22 mouse cellular contexts compared by ENCODE assay signal in genomic region chr17:72293267-72293580, GRCm38 (mm10).
DNase-seq lines count a peak whose midpoint lies in the region; ATAC-seq lines count a peak whose summit lies in the region.
"Had no signal": no experiment of that assay in that cellular context is flagged by ENCODE, and none has a peak within 500 bp of the region (broad histone marks: within the 10 kb centered on the region; RNA-seq: fewer than 3 reads in every experiment).

No protein-coding gene starts in this region.

- no peak overlapping the region for H3K9ac ChIP-seq in embryonic facial prominence, embryonic 11.5 days (replicated peaks; ENCODE audit: low read length)
- H3K9ac ChIP-seq: embryonic facial prominence, embryonic 12.5 days; heart, embryonic 13.5 days; hindbrain, embryonic 12.5 days had no signal

- no peak overlapping the region for H3K4me3 ChIP-seq in embryonic facial prominence, embryonic 11.5 days (ENCODE audit: low read depth, low read length)
- H3K4me3 ChIP-seq: embryonic facial prominence, embryonic 12.5 days; heart, embryonic 13.5 days; hindbrain, embryonic 12.5 days had no signal

- H3K27ac ChIP-seq in embryonic facial prominence, embryonic 11.5 days (replicated peaks; ENCODE audit: low read depth, low read length): no peak overlapping the region
- H3K27ac ChIP-seq: embryonic facial prominence, embryonic 12.5 days; heart, embryonic 13.5 days; hindbrain, embryonic 12.5 days had no signal

- H3K4me2 ChIP-seq in embryonic facial prominence, embryonic 11.5 days (ENCODE audit: low read depth, low read length): no peak overlapping the region
- H3K4me2 ChIP-seq: embryonic facial prominence, embryonic 12.5 days; heart, embryonic 13.5 days; hindbrain, embryonic 12.5 days had no signal

- H3K27me3 ChIP-seq in embryonic facial prominence, embryonic 11.5 days (ENCODE audit: control insufficient read depth, insufficient read depth, low read length): no peaks in the 10 kb centered on the region
- H3K27me3 ChIP-seq: embryonic facial prominence, embryonic 12.5 days; heart, embryonic 13.5 days; hindbrain, embryonic 12.5 days had no signal

- ATAC-seq in embryonic facial prominence, embryonic 11.5 days (replicated peaks; ENCODE audit: insufficient number of reproducible peaks, low FRiP score, low TSS enrichment, low read depth): no peak
- ATAC-seq: CD4-positive, CD25-positive, alpha-beta regulatory T cell, adult 4 months; hindbrain, embryonic 16.5 days; inflammation-experienced regulatory T-cells, adult 6 months; intestine, postnatal 0 days had no signal

- no peaks in the 10 kb centered on the region for H3K9me3 ChIP-seq in embryonic facial prominence, embryonic 11.5 days (replicated peaks; ENCODE audit: control insufficient read depth, low read length)
- H3K9me3 ChIP-seq: embryonic facial prominence, embryonic 12.5 days; heart, embryonic 13.5 days; hindbrain, embryonic 12.5 days had no signal

- 58% methylated on average over 3 of the region's 3 CpGs for WGBS in embryonic facial prominence, embryonic 11.5 days

- DNase-seq in embryo, embryonic 11 days: peak; percentile 11
- DNase-seq in embryo, embryonic 10 days (ENCODE audit: low spot score): no peak
- peak; percentile 36 for DNase-seq in urinary bladder, postnatal 14 days (ENCODE audit: low spot score)
- DNase-seq in urinary bladder, postnatal 4 days (ENCODE audit: low spot score in 2 of 2): no peak
- peak; percentile 12 for DNase-seq in embryonic facial prominence, embryonic 11.5 days (ENCODE audit: low spot score)
- DNase-seq in frontal cortex, postnatal 10 days (ENCODE audit: low spot score in 2 of 2): no peak
- DNase-seq in right cerebral cortex, adult 18-20 months: no peak
- DNase-seq: adrenal gland, postnatal 10 days; B cell, adult 2 months; cerebellum, adult 11-12 months; cerebellum, adult 9-10 months; cerebellum, postnatal 25 days; gastrocnemius, postnatal 25 days; heart, postnatal 4 days had no signal

- no peaks in the 10 kb centered on the region for H3K4me1 ChIP-seq in embryonic facial prominence, embryonic 11.5 days (ENCODE audit: control insufficient read depth, insufficient read depth, low read length)
- H3K4me1 ChIP-seq: embryonic facial prominence, embryonic 12.5 days; heart, embryonic 13.5 days; hindbrain, embryonic 12.5 days had no signal

- no peaks in the 10 kb centered on the region for H3K36me3 ChIP-seq in embryonic facial prominence, embryonic 11.5 days (replicated peaks; ENCODE audit: control insufficient read depth, insufficient read depth, low read depth, low read length)
- H3K36me3 ChIP-seq: embryonic facial prominence, embryonic 12.5 days; G1E; heart, embryonic 13.5 days; hindbrain, embryonic 12.5 days had no signal

Comparison
In these comparisons a context has a peak if more than half of its experiments do, and no peak if none do; other contexts are left out.
1. DNase-seq: peak in embryo, embryonic 11 days (single experiment), urinary bladder, postnatal 14 days (single experiment) and embryonic facial prominence, embryonic 11.5 days (single experiment); none in embryo, embryonic 10 days (single experiment), urinary bladder, postnatal 4 days (0 of 2), frontal cortex, postnatal 10 days (0 of 2) and right cerebral cortex, adult 18-20 months (single experiment).